Mouse (Mus musculus) heart, postnatal 0 days (tissue): ENCODE results near the gene Sgpp2. TPM values are rescaled to one million over a fixed set of nuclear protein-coding genes. Genes with fewer than 3 reads are reported as not detected.
A peak's percentile ranks its signal among the peaks of the same experiment; 100 is the strongest.

ENCODE experiments used
- ATAC-seq: fragments of 200-750 bp; cut with Nextera tagmentation; 2 replicates; pipeline ENCODE4 v1.8.0; 2017; ENCODE audit warnings: low read depth, moderate number of reproducible peaks, moderate library complexity; ENCODE audit not compliant: insufficient read depth
- DNase-seq: peaks from one replicate; pipeline ENCODE4 v3.0.0-alpha.2; 2016; ENCODE audit warnings: low spot score
- H3K27ac ChIP-seq: fragments of 300-500 bp; sonication (generic); 2 replicates; pipeline ENCODE4 v1.5.1; 2014; ENCODE audit warnings: low read depth, mild to moderate bottlenecking
- H3K27me3 ChIP-seq: fragments of 300-500 bp; sonication (generic); 2 replicates; pipeline ENCODE4 v1.6.1; 2014; ENCODE audit warnings: low read length, mixed read lengths; ENCODE audit not compliant: control insufficient read depth, insufficient read depth
- H3K36me3 ChIP-seq: fragments of 300-500 bp; sonication (generic); replicated peaks from 2 replicates; pipeline ENCODE4 v1.6.1; 2014; ENCODE audit warnings: low read length, mixed read lengths; ENCODE audit not compliant: control insufficient read depth, insufficient read depth
- H3K4me1 ChIP-seq: fragments of 300-500 bp; sonication (generic); 2 replicates; pipeline ENCODE4 v1.6.1; 2014; ENCODE audit warnings: antibody characterized with exemption; ENCODE audit not compliant: control insufficient read depth, insufficient read depth
- H3K4me2 ChIP-seq: fragments of 300-500 bp; sonication (generic); 2 replicates; pipeline ENCODE4 v1.6.1; 2014; ENCODE audit warnings: low read depth, mild to moderate bottlenecking, low read length, moderate library complexity
- H3K4me3 ChIP-seq: fragments of 300-500 bp; sonication (generic); 2 replicates; pipeline ENCODE4 v1.5.1; 2014; ENCODE audit warnings: low read depth, low read length
- H3K9ac ChIP-seq: fragments of 300-500 bp; sonication (generic); replicated peaks from 2 replicates; pipeline ENCODE4 v1.6.1; 2014; ENCODE audit warnings: low read depth, low read length, mixed read lengths
- H3K9me3 ChIP-seq: fragments of 300-500 bp; sonication (generic); replicated peaks from 2 replicates; pipeline ENCODE4 v1.6.1; 2016; ENCODE audit warnings: low read length; ENCODE audit not compliant: control insufficient read depth
- CTCF ChIP-seq: IDR thresholded peaks from 2 replicates; pipeline ENCODE4 v1.5.1; 2016; ENCODE audit warnings: antibody characterized with exemption, control low read depth, low read depth
- EP300 ChIP-seq: IDR thresholded peaks from 2 replicates; pipeline ENCODE4 v1.6.1; 2016; ENCODE audit warnings: antibody characterized with exemption, low read depth
- WGBS: fragments of 180-500 bp; shearing (Covaris S2); extraction: QIAGEN DNeasy Blood & Tissue Kit; methylation state at CpG from one replicate; pipeline ENCODE4 v1.1.7; 2014; 5-methylcytosine and 5-hydroxymethylcytosine counted together
- polyA plus RNA-seq: library from polyadenylated mRNA; unstranded; fragments of >200 nt; fragmentation: Nextera tagmentation; extraction: Ambion mirVana; gene quantifications from 2 replicates; pipeline ENCODE4 v1.2.1, GENCODE M21; 2015
- total RNA-seq: library from RNA; depleted of rRNA; stranded (reverse); fragments of >200 nt; gene quantifications from 2 replicates; pipeline ENCODE4 v1.2.3, GENCODE M21; 2014; ENCODE audit warnings: low replicate concordance

The Sgpp2 gene
- total and polyA plus RNA-seq, 2 experiments from 2014 or later = 0.07 TPM; not detected in 1

DNA sequence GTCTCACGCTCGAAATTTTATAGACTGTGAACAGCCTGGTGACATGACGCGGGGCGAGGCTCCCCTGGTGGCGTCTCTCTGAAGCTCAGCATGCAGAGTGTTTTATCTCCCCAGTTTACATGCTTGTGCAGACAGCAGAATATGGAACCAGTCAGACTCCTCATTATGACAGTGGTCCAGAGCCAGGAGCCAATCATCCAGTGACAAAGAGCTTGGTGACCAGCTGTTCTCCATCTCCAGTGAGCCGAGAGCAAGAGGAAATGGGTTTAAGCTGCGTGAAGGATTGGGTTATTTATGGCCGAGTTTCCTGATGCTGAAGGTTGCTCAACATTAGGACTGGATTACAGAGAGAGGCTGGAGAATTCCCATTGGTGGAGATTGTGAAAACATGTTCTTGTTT lies 28.1 kb downstream of the Sgpp2 start:
- H3K4me2 ChIP-seq = no peak overlapping the region
- TF ChIP-seq EP300 (no peak), CTCF (peak; percentile 28)
- DNase-seq (peak; percentile 30), ATAC-seq (peak; percentile 67)
- H3K36me3 ChIP-seq = no peaks in the 10 kb centered on the region
- no peaks in the 10 kb centered on the region for H3K9me3 ChIP-seq
- H3K4me1 ChIP-seq = 0 out of 2 replicates have a peak, but pooled peaks cover 6% of the 10 kb centered on the region
- H3K27ac ChIP-seq = no peak overlapping the region
- H3K27me3 ChIP-seq = no peaks in the 10 kb centered on the region
- H3K4me3 ChIP-seq = no peak overlapping the region
- 55% methylated on average over 9 of the region's 9 CpGs for WGBS
- no peak overlapping the region for H3K9ac ChIP-seq

DNA sequence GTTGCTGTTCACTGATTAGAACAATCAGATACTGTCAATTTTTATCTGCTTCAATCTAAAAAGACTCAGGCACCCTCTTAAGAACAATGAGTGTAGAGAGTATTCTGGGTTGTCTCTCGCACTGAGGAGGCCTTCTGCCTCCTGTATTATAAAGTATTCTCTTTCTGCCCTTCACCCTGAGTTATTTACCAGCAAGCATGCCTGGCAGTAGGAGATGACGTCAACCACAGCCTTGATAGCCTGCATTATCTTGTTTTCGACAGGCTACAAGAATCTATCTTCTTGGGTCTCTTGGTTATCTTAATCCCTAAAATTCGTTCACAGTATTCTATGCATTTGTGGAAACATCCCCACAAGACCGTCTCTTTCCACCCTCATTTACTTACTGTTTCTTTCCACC lies 29.8 kb downstream of the Sgpp2 start:
- Histone ChIP-seq H3K9ac (no peak overlapping the region), H3K4me3 (no peak overlapping the region), H3K27me3 (no peaks in the 10 kb centered on the region), H3K4me1 (0 out of 2 replicates have a peak, but pooled peaks cover 6% of the 10 kb centered on the region), H3K9me3 (no peaks in the 10 kb centered on the region), H3K36me3 (no peaks in the 10 kb centered on the region), H3K27ac (no peak overlapping the region), H3K4me2 (no peak overlapping the region)
- DNase-seq (no peak), ATAC-seq (no peak)
- no peak for TF ChIP-seq EP300
- TF ChIP-seq CTCF = no peak
- WGBS = 24% methylated on average over 5 of the region's 5 CpGs

DNA sequence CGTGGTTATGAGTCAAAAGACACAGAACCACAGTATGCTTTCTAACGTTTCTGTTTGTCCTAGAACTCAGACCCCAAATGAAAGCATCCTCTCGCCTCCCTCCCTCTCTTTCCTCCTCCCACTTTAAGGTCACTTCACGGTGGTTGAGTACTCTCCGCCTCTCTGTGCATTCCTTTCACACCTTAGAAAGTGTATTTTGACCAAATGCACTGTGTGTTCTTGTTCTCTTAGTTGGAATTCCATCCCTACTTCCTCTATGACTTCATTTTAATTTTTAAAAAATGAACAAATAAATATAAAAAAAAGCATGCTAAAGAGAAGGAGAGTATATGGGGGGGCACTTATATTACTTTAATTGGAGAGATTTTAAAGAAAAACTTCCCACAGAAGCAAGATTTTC lies 30.4 kb downstream of the Sgpp2 start:
- Histone ChIP-seq H3K9ac (no peak overlapping the region), H3K9me3 (no peaks in the 10 kb centered on the region), H3K4me1 (0 out of 2 replicates have a peak, but pooled peaks cover 6% of the 10 kb centered on the region), H3K27ac (no peak overlapping the region), H3K27me3 (no peaks in the 10 kb centered on the region), H3K4me3 (no peak overlapping the region), H3K36me3 (no peaks in the 10 kb centered on the region), H3K4me2 (no peak overlapping the region)
- 75% methylated on average over 5 of the region's 5 CpGs for WGBS
- DNase-seq (no peak), ATAC-seq (no peak)
- TF ChIP-seq CTCF (no peak), EP300 (no peak)

DNA sequence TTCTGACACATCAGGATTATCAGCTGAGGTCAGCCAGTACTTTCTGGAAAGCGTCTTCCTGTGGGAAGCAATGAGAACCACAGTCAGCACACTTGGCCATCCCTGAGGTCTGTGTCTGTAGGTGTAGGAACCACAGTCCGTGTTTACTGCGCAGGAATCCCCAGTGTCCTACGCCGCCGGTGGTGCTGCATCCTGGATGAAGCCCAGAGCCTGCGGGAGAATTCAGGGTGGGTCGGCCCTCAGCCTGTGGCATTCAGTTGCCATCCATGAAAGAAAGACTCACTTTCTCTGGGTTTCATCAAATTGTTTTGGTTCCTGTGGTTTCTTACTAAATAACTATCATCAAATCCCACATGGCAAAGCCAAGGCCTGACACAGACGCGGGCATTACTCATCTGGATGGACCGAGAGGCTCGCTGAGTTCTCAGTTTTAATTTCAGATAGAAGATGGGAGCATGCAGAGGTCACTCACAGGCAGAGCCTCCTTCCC lies 37.2 kb downstream of the Sgpp2 start:
- Histone ChIP-seq H3K9ac (no peak overlapping the region), H3K4me1 (no peaks in the 10 kb centered on the region), H3K36me3 (no peaks in the 10 kb centered on the region), H3K4me3 (no peak overlapping the region), H3K27ac (no peak overlapping the region), H3K4me2 (no peak overlapping the region), H3K27me3 (no peaks in the 10 kb centered on the region), H3K9me3 (no peaks in the 10 kb centered on the region)
- DNase-seq (no peak), ATAC-seq (no peak)
- TF ChIP-seq CTCF = no peak
- 76% methylated on average over 12 of the region's 12 CpGs for WGBS

DNA sequence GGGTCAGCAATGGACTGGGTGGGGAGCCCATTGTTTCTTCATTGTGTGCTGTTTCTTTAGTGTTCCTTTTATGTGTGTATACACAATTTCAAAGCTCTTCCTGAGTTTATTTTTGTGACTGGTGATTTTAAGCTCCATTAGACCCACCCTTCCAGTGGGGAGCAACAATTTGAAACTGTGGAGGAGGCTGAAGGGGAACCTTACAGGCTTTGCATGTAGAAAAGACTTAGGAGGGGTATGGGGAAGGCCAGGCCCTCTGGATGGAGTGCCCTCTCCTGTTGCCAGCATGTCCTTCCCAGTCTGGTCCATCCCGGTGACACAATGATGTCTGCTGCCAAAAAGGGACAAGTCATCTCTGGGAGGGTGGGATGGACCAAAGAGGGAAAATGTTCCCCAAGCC lies 39.1 kb downstream of the Sgpp2 start:
- no peaks in the 10 kb centered on the region for H3K36me3 ChIP-seq
- H3K27ac ChIP-seq = no peak overlapping the region
- H3K4me2 ChIP-seq = no peak overlapping the region
- TF ChIP-seq CTCF (no peak), EP300 (no peak)
- H3K9me3 ChIP-seq = no peaks in the 10 kb centered on the region
- H3K27me3 ChIP-seq = no peaks in the 10 kb centered on the region
- 84% methylated on average over 1 of the region's 1 CpGs for WGBS
- no peak overlapping the region for H3K4me3 ChIP-seq
- ATAC-seq (no peak), DNase-seq (no peak)
- no peak overlapping the region for H3K9ac ChIP-seq
- H3K4me1 ChIP-seq = no peaks in the 10 kb centered on the region

DNA sequence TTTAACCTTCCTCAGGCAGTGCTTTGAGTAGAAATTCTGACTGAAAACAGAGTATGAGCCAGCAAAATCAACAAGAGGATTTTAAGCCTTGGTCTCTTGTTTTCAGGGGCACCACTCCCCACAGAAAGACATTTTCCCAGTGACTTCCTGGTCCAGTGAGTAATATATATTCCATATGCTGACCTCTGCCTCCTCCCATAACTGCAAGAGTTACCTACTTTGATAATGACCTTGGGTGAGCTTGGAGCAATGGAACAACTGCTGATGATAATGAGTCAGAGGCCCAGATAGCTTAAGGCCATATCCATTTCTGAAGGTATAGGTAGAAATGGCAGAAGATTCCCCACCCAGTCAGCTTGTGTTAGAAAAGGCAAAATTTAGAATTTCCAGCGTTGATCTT lies 43.1 kb downstream of the Sgpp2 start:
- H3K4me2 ChIP-seq = no peak overlapping the region
- H3K4me1 ChIP-seq = peaks cover 8% of the 10 kb centered on the region; the same call in 1 of the 2 replicates
- ATAC-seq (no peak), DNase-seq (no peak)
- H3K27me3 ChIP-seq = no peaks in the 10 kb centered on the region
- WGBS = 62% methylated on average over 1 of the region's 1 CpGs
- H3K27ac ChIP-seq = no peak overlapping the region
- H3K9me3 ChIP-seq = no peaks in the 10 kb centered on the region
- no peak overlapping the region for H3K9ac ChIP-seq
- no peak for TF ChIP-seq CTCF
- no peak for TF ChIP-seq EP300
- H3K36me3 ChIP-seq = no peaks in the 10 kb centered on the region
- no peak overlapping the region for H3K4me3 ChIP-seq
